Mouse (Mus musculus) stomach, postnatal 0 days (tissue): ENCODE results near the gene Ywhab. TPM values are rescaled to one million over a fixed set of nuclear protein-coding genes. Genes with fewer than 3 reads are reported as not detected.

Experiments
- ATAC-seq: fragments of 200-750 bp; cut with Nextera tagmentation; 2 replicates; pipeline ENCODE4 v1.8.0; 2017; ENCODE audit not compliant: low FRiP score, low TSS enrichment
- DNase-seq: peaks from one replicate; pipeline ENCODE4 v3.0.0-alpha.2; 2016; ENCODE audit warnings: low spot score
- H3K27ac ChIP-seq: fragments of 300-500 bp; sonication (generic); replicated peaks from 2 replicates; pipeline ENCODE4 v1.5.1; 2014; ENCODE audit warnings: mild to moderate bottlenecking, control low read depth
- H3K27me3 ChIP-seq: fragments of 300-500 bp; sonication (generic); 2 replicates; pipeline ENCODE4 v1.6.1; 2014; ENCODE audit warnings: low read length; ENCODE audit not compliant: control insufficient read depth, insufficient read depth
- H3K36me3 ChIP-seq: fragments of 300-500 bp; sonication (generic); 2 replicates; pipeline ENCODE4 v1.6.1; 2014; ENCODE audit warnings: low read length, mixed read lengths; ENCODE audit not compliant: control insufficient read depth, insufficient read depth
- H3K4me1 ChIP-seq: fragments of 300-500 bp; sonication (generic); replicated peaks from 2 replicates; pipeline ENCODE4 v1.6.1; 2014; ENCODE audit warnings: antibody characterized with exemption; ENCODE audit not compliant: control insufficient read depth, insufficient read depth
- H3K4me2 ChIP-seq: fragments of 300-500 bp; sonication (generic); replicated peaks from 2 replicates; pipeline ENCODE4 v1.6.1; 2014; ENCODE audit warnings: low read depth, mild to moderate bottlenecking, control low read depth, moderate library complexity
- H3K4me3 ChIP-seq: fragments of 300-500 bp; sonication (generic); 2 replicates; pipeline ENCODE4 v1.5.1; 2014; ENCODE audit warnings: low read depth, low read length, control low read depth
- H3K9ac ChIP-seq: fragments of 300-500 bp; sonication (generic); 2 replicates; pipeline ENCODE4 v1.6.1; 2014; ENCODE audit warnings: mild to moderate bottlenecking, low read length, control low read depth, mixed read lengths
- H3K9me3 ChIP-seq: fragments of 300-500 bp; sonication (generic); 2 replicates; pipeline ENCODE4 v1.6.1; 2016; ENCODE audit warnings: low read length; ENCODE audit not compliant: control insufficient read depth
- CTCF ChIP-seq: IDR thresholded peaks from 2 replicates; pipeline ENCODE4 v1.5.1; 2016; ENCODE audit warnings: antibody characterized with exemption, low read depth, mild to moderate bottlenecking, moderate library complexity
- EP300 ChIP-seq: optimal IDR thresholded peaks from 2 replicates; pipeline ENCODE3; 2016; ENCODE audit warnings: antibody characterized with exemption
- WGBS: fragments of 180-500 bp; shearing (Covaris S2); extraction: QIAGEN DNeasy Blood & Tissue Kit; methylation state at CpG from one replicate; pipeline ENCODE4 v1.1.7; 2014; 5-methylcytosine and 5-hydroxymethylcytosine counted together
- polyA plus RNA-seq: library from polyadenylated mRNA; unstranded; fragments of >200 nt; fragmentation: Nextera tagmentation; extraction: Ambion mirVana; gene quantifications from 2 replicates; pipeline ENCODE4 v1.2.1, GENCODE M21; 2015

Gene Ywhab
- polyA plus RNA-seq, 1 experiment from 2014 or later = 189 TPM

DNA sequence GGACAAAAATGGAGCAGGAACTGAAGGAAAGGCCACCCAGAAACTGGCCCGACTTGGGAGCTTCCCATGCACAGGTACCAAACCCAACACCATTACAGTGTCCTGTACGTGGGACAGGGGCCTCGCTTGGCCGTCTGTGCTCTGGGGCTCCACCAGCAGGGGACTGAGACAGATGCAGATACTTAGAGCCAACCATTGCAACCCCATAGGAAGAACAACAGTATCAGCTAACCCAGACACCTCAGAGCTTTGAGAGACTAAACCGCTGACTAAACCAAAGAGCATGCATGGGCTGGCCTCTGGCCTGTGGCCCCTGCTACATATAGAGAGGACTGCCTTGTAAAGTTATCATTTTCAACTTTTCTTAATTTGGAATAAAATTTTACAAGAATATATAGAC is 9.7 kb downstream of the Ywhab start:
- no peak overlapping the region for H3K4me2 ChIP-seq
- WGBS = 76% methylated on average over 5 of the region's 5 CpGs

GRCm38 (mm10) chr2:164006932-164007331 is 12.2 kb downstream of the Ywhab start:
- Histone ChIP-seq H3K4me3 (no peak overlapping the region), H3K4me2 (no peak overlapping the region), H3K9me3 (no peaks in the 10 kb centered on the region), H3K36me3 (peaks cover 3% of the 10 kb centered on the region; the same call in 1 of the 2 replicates), H3K27ac (no peak overlapping the region), H3K9ac (no peak overlapping the region), H3K4me1 (0 out of 2 replicates have a peak, but pooled peaks cover 2% of the 10 kb centered on the region), H3K27me3 (no peaks in the 10 kb centered on the region)
- whole genome bisulfite sequencing = 58% methylated on average over 9 of the region's 10 CpGs
- no peak for TF ChIP-seq CTCF
- DNase-seq (peak; percentile 46), ATAC-seq (peak; percentile 80)

More for the DNA sequence above, 9.7 kb downstream of the Ywhab start:
- Histone ChIP-seq H3K4me3 (no peak overlapping the region), H3K9ac (no peak overlapping the region), H3K4me1 (0 out of 2 replicates have a peak, but pooled peaks cover 2% of the 10 kb centered on the region), H3K27ac (no peak overlapping the region), H3K27me3 (no peaks in the 10 kb centered on the region), H3K9me3 (no peaks in the 10 kb centered on the region), H3K36me3 (no peaks in the 10 kb centered on the region)
- no peak for TF ChIP-seq EP300
- TF ChIP-seq CTCF = no peak
- DNase-seq (no peak), ATAC-seq (no peak)

DNA sequence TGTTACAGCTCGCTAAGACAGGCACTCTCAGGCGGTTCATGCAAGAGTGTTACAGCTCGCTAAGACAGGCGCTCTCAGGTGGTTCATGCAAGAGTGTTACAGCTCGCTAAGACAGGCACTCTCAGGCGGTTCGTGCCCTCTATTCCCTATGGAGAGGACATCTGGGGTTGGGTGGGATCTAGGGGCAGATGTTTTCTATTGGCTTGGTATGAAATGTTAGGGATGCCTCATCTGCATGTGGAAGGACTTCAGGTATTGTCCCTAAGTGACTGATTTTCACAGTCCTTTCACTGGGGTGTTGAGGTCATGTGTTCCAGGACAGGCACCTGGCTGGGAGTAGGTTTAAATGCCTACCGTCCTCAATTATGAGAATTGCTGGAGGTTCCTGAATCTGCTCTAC is 12.8 kb downstream of the Ywhab start:
- no peak overlapping the region for H3K9ac ChIP-seq
- H3K27me3 ChIP-seq = no peaks in the 10 kb centered on the region
- no peaks in the 10 kb centered on the region for H3K9me3 ChIP-seq
- no peak for DNase-seq
- WGBS = 85% methylated on average over 8 of the region's 8 CpGs
- no peak for TF ChIP-seq EP300
- no peak overlapping the region for H3K4me3 ChIP-seq
- peaks cover 4% of the 10 kb centered on the region; the same call in 1 of the 2 replicates for H3K36me3 ChIP-seq
- no peak overlapping the region for H3K4me2 ChIP-seq
- H3K27ac ChIP-seq = no peak overlapping the region
- 0 out of 2 replicates have a peak, but pooled peaks cover 2% of the 10 kb centered on the region for H3K4me1 ChIP-seq
- no peak for ATAC-seq

GRCm38 (mm10) chr2:164007987-164008545 is 13.3 kb downstream of the Ywhab start:
- peaks cover 4% of the 10 kb centered on the region; the same call in 1 of the 2 replicates for H3K36me3 ChIP-seq
- H3K9ac ChIP-seq = no peak overlapping the region
- no peak for TF ChIP-seq CTCF
- TF ChIP-seq EP300 = no peak
- H3K27ac ChIP-seq = no peak overlapping the region
- no peak overlapping the region for H3K4me3 ChIP-seq
- DNase-seq (no peak), ATAC-seq (no peak)
- no peaks in the 10 kb centered on the region for H3K27me3 ChIP-seq
- H3K4me1 ChIP-seq = 0 out of 2 replicates have a peak, but pooled peaks cover 2% of the 10 kb centered on the region
- no peak overlapping the region for H3K4me2 ChIP-seq
- H3K9me3 ChIP-seq = no peaks in the 10 kb centered on the region
- 64% methylated on average over 2 of the region's 2 CpGs for WGBS

DNA sequence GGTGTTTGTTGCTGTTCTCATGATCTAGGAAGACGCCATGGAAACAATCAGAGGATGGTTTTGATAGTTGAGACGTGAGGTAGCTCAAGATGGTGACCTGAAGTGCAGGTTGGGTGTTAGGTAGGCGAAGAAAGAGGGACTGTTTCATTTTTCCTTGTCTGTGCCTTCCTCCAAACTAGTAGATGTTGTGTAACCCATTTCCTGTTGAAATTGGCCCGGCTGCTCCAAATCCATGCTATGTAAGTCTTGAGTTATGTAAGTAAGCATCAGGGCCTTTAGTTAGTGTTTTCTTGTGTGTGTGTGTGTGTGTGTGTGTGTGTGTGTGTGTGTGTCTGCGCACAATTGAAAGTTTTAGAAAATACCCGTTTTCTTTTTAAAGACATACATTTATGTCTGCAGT is 14.5 kb downstream of the Ywhab start:
- no peak for DNase-seq
- no peak overlapping the region for H3K4me2 ChIP-seq
- no peak for ATAC-seq
- H3K4me1 ChIP-seq = 0 out of 2 replicates have a peak, but pooled peaks cover 2% of the 10 kb centered on the region
- H3K4me3 ChIP-seq = no peak overlapping the region
- 80% methylated on average over 6 of the region's 6 CpGs for WGBS
- TF ChIP-seq CTCF (no peak), EP300 (no peak)
- H3K9ac ChIP-seq = no peak overlapping the region
- H3K36me3 ChIP-seq = peaks cover 8% of the 10 kb centered on the region; the same call in 1 of the 2 replicates
- no peaks in the 10 kb centered on the region for H3K9me3 ChIP-seq
- no peaks in the 10 kb centered on the region for H3K27me3 ChIP-seq
- no peak overlapping the region for H3K27ac ChIP-seq

GRCm38 (mm10) chr2:164010496-164010895 is 15.7 kb downstream of the Ywhab start:
- Histone ChIP-seq H3K9me3 (no peaks in the 10 kb centered on the region), H3K4me3 (no peak overlapping the region), H3K4me1 (0 out of 2 replicates have a peak, but pooled peaks cover 2% of the 10 kb centered on the region), H3K4me2 (no peak overlapping the region), H3K27ac (no peak overlapping the region), H3K27me3 (no peaks in the 10 kb centered on the region), H3K9ac (no peak overlapping the region), H3K36me3 (peaks cover 18% of the 10 kb centered on the region; the same call in 1 of the 2 replicates)
- DNase-seq (no peak), ATAC-seq (no peak)
- WGBS = 50% methylated on average over 5 of the region's 5 CpGs
- TF ChIP-seq CTCF = no peak
- no peak for TF ChIP-seq EP300
